Mouse (Mus musculus): ENCODE data around the gene Cnn2. TPM values are rescaled to one million over a fixed set of nuclear protein-coding genes. Genes with fewer than 3 reads are reported as not detected.
"Not testable (repeated sequence)": the region's sequence is repeated elsewhere in the genome, so short reads cannot be mapped to it uniquely, and the experiment has no call there.

Gene Cnn2
- polyA plus RNA-seq, 1 experiment: 109 TPM

DNA sequence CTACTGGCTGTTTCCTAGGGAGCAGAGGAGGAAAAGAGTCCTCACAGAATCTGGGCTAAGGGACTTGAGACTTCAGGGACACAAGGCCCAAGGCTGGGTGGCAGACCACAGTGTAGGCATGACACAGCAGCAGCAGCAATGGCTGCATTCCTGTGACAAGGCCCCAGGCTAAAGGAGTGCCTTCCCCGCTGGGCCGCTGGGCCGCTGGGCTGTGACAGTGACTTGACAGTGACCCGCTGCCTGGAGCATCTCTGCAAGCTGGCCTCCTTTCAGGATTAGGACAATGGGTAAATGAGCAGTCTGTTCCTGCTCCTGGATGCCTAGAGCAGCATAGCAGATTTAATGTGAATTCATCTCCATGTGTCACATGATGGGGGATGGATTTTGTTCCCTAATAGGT lies 55.7 kb downstream of the Cnn2 start:
- H3K4me2 ChIP-seq (ENCODE audit: low read depth): no peak overlapping the region
- no peak overlapping the region for H3K4me3 ChIP-seq
- H3ac ChIP-seq (ENCODE audit: control insufficient read depth, insufficient read length): no peak overlapping the region
- no peaks in the 10 kb centered on the region for H3K27me3 ChIP-seq (ENCODE audit: control insufficient read depth, insufficient read depth, insufficient read length)
- TF ChIP-seq MYOD1 (IDR thresholded peaks at IDR 0.05; ENCODE audit: control insufficient read depth in 1 of 3, insufficient read length in 2 of 3, low read depth in 2 of 3) (no peak), POLR2AphosphoS2 (IDR thresholded peaks at IDR 0.05; ENCODE audit: insufficient read length, low read depth) (no peak), CEBPB (IDR thresholded peaks at IDR 0.05; ENCODE audit: insufficient read depth, poor library complexity, severe bottlenecking) (no peak), E2F4 (IDR thresholded peaks at IDR 0.05; ENCODE audit: insufficient read depth) (no peak), POLR2A (IDR thresholded peaks at IDR 0.05; ENCODE audit: insufficient read length, low read depth) (no peak)
- no peaks in the 10 kb centered on the region for H3K36me3 ChIP-seq (ENCODE audit: control insufficient read depth, insufficient read depth)
- H3K79me2 ChIP-seq (ENCODE audit: control insufficient read depth, insufficient read depth): peaks cover 4% of the 10 kb centered on the region

DNA sequence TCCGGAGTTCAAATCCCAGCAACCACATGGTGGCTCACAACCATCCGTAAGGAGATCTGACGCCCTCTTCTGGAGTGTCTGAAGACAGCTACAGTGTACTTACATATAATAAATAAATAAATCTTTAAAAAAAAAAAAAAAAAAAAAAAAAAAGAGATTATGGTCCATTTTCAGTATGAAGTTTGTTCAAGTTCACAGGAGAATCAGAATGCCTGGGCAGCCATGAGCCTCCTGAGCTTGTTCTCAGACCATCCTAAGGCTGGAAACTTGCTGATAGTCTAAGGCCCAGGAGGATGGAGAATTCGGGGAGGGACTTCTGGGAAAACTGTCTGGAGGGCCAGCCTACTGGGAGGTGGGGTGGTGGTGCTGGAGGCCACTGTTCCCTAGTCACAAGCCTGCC lies 57.0 kb downstream of the Cnn2 start:
- H3K36me3 ChIP-seq (ENCODE audit: control insufficient read depth, insufficient read depth); H3K79me2 ChIP-seq (ENCODE audit: control insufficient read depth, insufficient read depth); H3K27me3 ChIP-seq (ENCODE audit: control insufficient read depth, insufficient read depth, insufficient read length); H3K4me2 ChIP-seq (ENCODE audit: low read depth); H3ac ChIP-seq (ENCODE audit: control insufficient read depth, insufficient read length); H3K4me3 ChIP-seq: not testable (repeated sequence)

Other genes starting within 250 kb of the Cnn2 start
- 82.3 TPM for gene Polrmt, start 242.0 kb upstream of the Cnn2 start, polyA plus RNA-seq (2012; fragmentation: generic; extraction: Trizol)
- 0.26 TPM for gene Fgf22, start 233.5 kb upstream of the Cnn2 start, polyA plus RNA-seq (2012; fragmentation: generic; extraction: Trizol)
- 91.3 TPM for gene Rnf126, start 221.6 kb upstream of the Cnn2 start, polyA plus RNA-seq (2012; fragmentation: generic; extraction: Trizol)
- gene Fstl3, start 211.3 kb upstream of the Cnn2 start, polyA plus RNA-seq (2012; fragmentation: generic; extraction: Trizol): 28.9 TPM
- 0.07 TPM for gene Prss57, start 197.6 kb upstream of the Cnn2 start, polyA plus RNA-seq (2012; fragmentation: generic; extraction: Trizol)
- gene Palm, start 195.0 kb upstream of the Cnn2 start, polyA plus RNA-seq (2012; fragmentation: generic; extraction: Trizol): 70.0 TPM
- 0.06 TPM for gene Misp, start 167.6 kb upstream of the Cnn2 start, polyA plus RNA-seq (2012; fragmentation: generic; extraction: Trizol)
- 158 TPM for gene Ptbp1, start 134.2 kb upstream of the Cnn2 start, polyA plus RNA-seq (2012; fragmentation: generic; extraction: Trizol)
- gene Prtn3, start 114.1 kb upstream of the Cnn2 start, polyA plus RNA-seq (2012; fragmentation: generic; extraction: Trizol): 0.22 TPM
- gene Plppr3, start 114.0 kb upstream of the Cnn2 start, polyA plus RNA-seq (2012; fragmentation: generic; extraction: Trizol): 5.4 TPM
- gene Elane, start 102.3 kb upstream of the Cnn2 start, polyA plus RNA-seq (2012; fragmentation: generic; extraction: Trizol): not detected
- not detected for gene Cfd, start 97.7 kb upstream of the Cnn2 start, polyA plus RNA-seq (2012; fragmentation: generic; extraction: Trizol)
- gene Med16, start 79.7 kb upstream of the Cnn2 start, polyA plus RNA-seq (2012; fragmentation: generic; extraction: Trizol): 31.4 TPM
- gene Gm26602, start 77.7 kb upstream of the Cnn2 start, polyA plus RNA-seq (2012; fragmentation: generic; extraction: Trizol): not detected
- 0.59 TPM for gene Kiss1r, start 71.6 kb upstream of the Cnn2 start, polyA plus RNA-seq (2012; fragmentation: generic; extraction: Trizol)
- 69.0 TPM for gene R3hdm4, start 67.4 kb upstream of the Cnn2 start, polyA plus RNA-seq (2012; fragmentation: generic; extraction: Trizol)
- 1.2 TPM for gene Arid3a, start 61.5 kb upstream of the Cnn2 start, polyA plus RNA-seq (2012; fragmentation: generic; extraction: Trizol)
- gene Wdr18, start 28.4 kb upstream of the Cnn2 start, polyA plus RNA-seq (2012; fragmentation: generic; extraction: Trizol): 35.1 TPM
- 0.73 TPM for gene Grin3b, start 17.9 kb upstream of the Cnn2 start, polyA plus RNA-seq (2012; fragmentation: generic; extraction: Trizol)
- 152 TPM for gene Tmem259, start 4.3 kb upstream of the Cnn2 start, polyA plus RNA-seq (2012; fragmentation: generic; extraction: Trizol)
- gene Abca7, start 7.9 kb downstream of the Cnn2 start, polyA plus RNA-seq (2012; fragmentation: generic; extraction: Trizol): 15.6 TPM
- 0.53 TPM for gene Arhgap45, start 28.1 kb downstream of the Cnn2 start, polyA plus RNA-seq (2012; fragmentation: generic; extraction: Trizol)
- 209 TPM for gene Polr2e, start 51.2 kb downstream of the Cnn2 start, polyA plus RNA-seq (2012; fragmentation: generic; extraction: Trizol)
- gene Gpx4, start 58.6 kb downstream of the Cnn2 start, polyA plus RNA-seq (2012; fragmentation: generic; extraction: Trizol): 1,278 TPM
- 44.6 TPM for gene Sbno2, start 117.0 kb downstream of the Cnn2 start, polyA plus RNA-seq (2012; fragmentation: generic; extraction: Trizol)
- gene Stk11, start 127.2 kb downstream of the Cnn2 start, polyA plus RNA-seq (2012; fragmentation: generic; extraction: Trizol): 150 TPM
- gene Atp5d, start 150.0 kb downstream of the Cnn2 start, polyA plus RNA-seq (2012; fragmentation: generic; extraction: Trizol): 1,163 TPM
- 10.0 TPM for gene Cbarp, start 152.3 kb downstream of the Cnn2 start, polyA plus RNA-seq (2012; fragmentation: generic; extraction: Trizol)
- 131 TPM for gene Midn, start 159.7 kb downstream of the Cnn2 start, polyA plus RNA-seq (2012; fragmentation: generic; extraction: Trizol)
- gene Cirbp, start 177.4 kb downstream of the Cnn2 start, polyA plus RNA-seq (2012; fragmentation: generic; extraction: Trizol): 54.2 TPM
- gene 1600002K03Rik, start 184.4 kb downstream of the Cnn2 start, polyA plus RNA-seq (2012; fragmentation: generic; extraction: Trizol): 23.5 TPM
- gene Efna2, start 190.9 kb downstream of the Cnn2 start, polyA plus RNA-seq (2012; fragmentation: generic; extraction: Trizol): 3.6 TPM
- gene Mum1, start 237.8 kb downstream of the Cnn2 start, polyA plus RNA-seq (2012; fragmentation: generic; extraction: Trizol): 30.7 TPM

Measured in myocyte (in vitro differentiated cells).